Mouse (Mus musculus): ENCODE measurements around the gene Fcer1g. TPM values are rescaled to one million over a fixed set of nuclear protein-coding genes. Genes with fewer than 3 reads are reported as not detected.

Fcer1g gene
- polyA plus RNA-seq, 1 experiment from 2014 or later: 24.3 TPM

DNA sequence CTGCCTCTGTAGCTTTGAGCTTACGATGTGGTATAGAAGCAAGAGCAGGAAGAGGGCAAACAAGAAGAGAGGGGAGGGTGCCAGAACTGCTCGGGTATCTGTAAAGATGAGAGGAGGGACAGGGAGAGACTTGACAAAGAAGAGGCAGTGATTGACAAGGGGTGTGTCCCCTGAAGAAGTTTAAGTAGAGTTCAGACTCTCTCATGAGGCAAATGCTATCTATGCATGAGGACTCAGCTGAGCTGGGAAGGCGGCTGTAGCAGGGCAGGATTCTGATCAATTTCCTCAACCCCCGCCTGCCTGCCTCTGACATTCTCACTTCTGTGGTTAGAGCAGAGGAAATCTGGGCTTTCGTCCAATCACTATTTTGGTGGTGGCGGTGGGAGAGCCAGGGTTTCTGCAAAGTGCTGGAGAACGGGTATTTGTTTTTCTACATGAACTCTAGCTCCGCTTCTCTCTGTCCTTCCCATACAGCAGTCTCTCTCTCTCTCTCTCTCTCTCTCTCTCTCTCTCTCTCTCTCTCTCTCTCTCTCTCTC, 28.5 kb upstream of the Fcer1g start:
- peak; percentile 67 for ATAC-seq (ENCODE audit: low FRiP score, low read depth)
- WGBS: 13% methylated on average over 8 of the region's 8 CpGs
- no peak overlapping the region; the same call in 1 of the 2 replicates for H3K4me3 ChIP-seq
- H3K36me3 ChIP-seq: peaks cover 4% of the 10 kb centered on the region; the same call in 1 of the 2 replicates
- no peak overlapping the region for H3K27ac ChIP-seq
- H3K4me2 ChIP-seq (replicated peaks): peak overlapping the region; percentile 54
- H3K4me1 ChIP-seq: no peaks in the 10 kb centered on the region
- H3K27me3 ChIP-seq (replicated peaks): no peaks in the 10 kb centered on the region
- peak overlapping the region; percentile 13; the same call in 1 of the 2 replicates for H3K9ac ChIP-seq
- H3K9me3 ChIP-seq: no peaks in the 10 kb centered on the region

DNA sequence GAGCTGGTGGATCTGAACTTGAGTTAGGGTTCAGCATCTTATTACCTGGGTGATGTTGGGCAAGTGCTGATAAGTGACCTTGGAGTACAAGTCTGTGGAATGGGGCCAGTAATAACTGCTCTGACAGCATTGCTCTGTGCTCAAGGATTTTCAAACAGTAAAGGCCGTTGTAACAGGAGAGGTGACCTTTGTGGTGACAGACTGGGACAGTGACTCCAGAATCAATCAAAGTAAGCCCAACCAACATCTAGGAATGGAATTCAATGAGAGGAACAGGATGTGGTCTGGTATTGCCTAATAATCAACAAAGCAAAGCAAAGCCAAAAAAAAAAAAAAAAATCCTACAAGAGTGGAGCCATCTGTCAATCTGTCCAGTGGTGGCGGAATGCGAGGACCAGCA, 26.2 kb upstream of the Fcer1g start:
- Histone ChIP-seq H3K4me2 (replicated peaks) (no peak overlapping the region), H3K4me1 (no peaks in the 10 kb centered on the region), H3K4me3 (no peak overlapping the region), H3K27ac (no peak overlapping the region), H3K9me3 (no peaks in the 10 kb centered on the region), H3K27me3 (replicated peaks) (no peaks in the 10 kb centered on the region), H3K9ac (no peak overlapping the region), H3K36me3 (peaks cover 4% of the 10 kb centered on the region; the same call in 1 of the 2 replicates)
- WGBS: 76% methylated on average over 3 of the region's 3 CpGs
- no peak for ATAC-seq (ENCODE audit: low FRiP score, low read depth)

DNA sequence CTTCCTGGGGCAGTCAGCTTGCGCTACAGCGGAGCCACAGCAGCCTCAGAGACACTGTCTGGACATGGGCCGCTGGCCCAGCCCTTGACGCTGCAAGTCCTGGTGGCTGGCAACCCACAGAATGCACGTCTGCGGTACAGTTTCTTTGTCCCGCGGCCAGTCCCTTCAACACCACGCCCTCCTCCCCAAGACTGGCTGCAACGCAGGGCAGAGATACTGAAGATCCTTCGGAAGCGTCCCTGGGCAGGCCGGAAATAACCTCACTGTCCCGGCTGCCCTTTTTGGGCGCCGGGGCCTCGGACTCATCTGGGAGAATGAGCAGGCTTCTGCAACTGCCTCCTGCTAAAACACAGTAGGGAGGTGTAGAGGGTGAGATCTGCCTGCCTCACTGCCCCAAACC, 24.8 kb upstream of the Fcer1g start:
- Histone ChIP-seq H3K4me2 (replicated peaks) (no peak overlapping the region), H3K4me3 (no peak overlapping the region), H3K27me3 (replicated peaks) (no peaks in the 10 kb centered on the region), H3K4me1 (no peaks in the 10 kb centered on the region), H3K9me3 (no peaks in the 10 kb centered on the region), H3K27ac (no peak overlapping the region), H3K9ac (no peak overlapping the region), H3K36me3 (peaks cover 4% of the 10 kb centered on the region; the same call in 1 of the 2 replicates)
- 80% methylated on average over 17 of the region's 17 CpGs for WGBS
- ATAC-seq (ENCODE audit: low FRiP score, low read depth): no peak

DNA sequence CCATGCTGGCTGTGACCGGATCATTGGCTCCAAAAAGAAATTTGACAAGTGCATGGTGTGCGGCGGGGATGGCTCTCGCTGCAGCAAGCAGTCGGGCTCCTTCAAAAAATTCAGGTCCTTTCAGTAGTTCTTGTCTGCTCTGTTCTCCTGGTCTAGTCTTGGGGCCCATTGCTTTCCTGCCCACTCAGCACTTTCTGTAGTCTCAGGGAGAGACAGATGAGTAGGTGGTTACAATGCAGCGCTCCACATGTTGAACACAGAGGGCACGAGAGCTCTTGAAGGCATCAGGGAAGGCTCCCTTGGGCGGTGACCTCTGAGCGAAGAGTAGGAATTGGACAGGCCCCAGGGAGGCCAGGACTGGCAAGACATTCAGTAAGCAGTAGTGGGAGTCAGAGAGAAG, 23.6 kb upstream of the Fcer1g start:
- no peak for ATAC-seq (ENCODE audit: low FRiP score, low read depth)
- Histone ChIP-seq H3K9me3 (no peaks in the 10 kb centered on the region), H3K36me3 (peaks cover 4% of the 10 kb centered on the region; the same call in 1 of the 2 replicates), H3K4me3 (no peak overlapping the region), H3K9ac (no peak overlapping the region), H3K4me2 (replicated peaks) (no peak overlapping the region), H3K27me3 (replicated peaks) (no peaks in the 10 kb centered on the region), H3K27ac (no peak overlapping the region), H3K4me1 (no peaks in the 10 kb centered on the region)
- WGBS: 87% methylated on average over 9 of the region's 9 CpGs

DNA sequence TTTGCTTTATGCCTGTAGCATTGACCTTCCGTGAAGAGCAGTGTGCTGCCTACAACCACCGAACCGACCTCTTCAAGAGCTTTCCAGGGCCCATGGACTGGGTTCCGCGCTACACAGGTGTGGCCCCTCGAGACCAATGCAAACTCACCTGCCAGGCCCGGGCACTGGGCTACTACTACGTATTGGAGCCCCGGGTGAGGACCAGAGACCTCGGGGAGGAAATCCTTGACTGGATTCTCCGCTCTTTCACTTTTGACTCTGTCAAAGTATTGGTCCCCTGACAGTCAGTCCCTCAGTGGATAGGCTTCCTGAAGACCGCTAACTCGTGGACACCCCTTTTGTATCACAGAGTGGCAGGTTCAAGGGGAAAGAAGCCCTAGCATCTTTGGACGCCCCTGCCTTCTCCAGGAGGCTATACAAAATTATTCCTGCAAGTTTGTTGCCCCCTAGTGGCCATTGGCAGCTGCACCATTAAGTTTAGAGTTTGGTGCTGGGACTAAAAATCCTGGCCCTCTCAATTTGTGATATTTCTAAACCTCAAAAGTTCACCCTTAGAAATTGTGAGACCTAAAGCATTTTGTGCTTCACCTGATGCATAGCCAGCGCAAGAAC, 22.9 kb upstream of the Fcer1g start:
- no peaks in the 10 kb centered on the region for H3K9me3 ChIP-seq
- H3K36me3 ChIP-seq: peaks cover 4% of the 10 kb centered on the region; the same call in 1 of the 2 replicates
- ATAC-seq (ENCODE audit: low FRiP score, low read depth): 0 out of 2 replicates have a peak, but pooled peaks have one; percentile 39
- no peak overlapping the region for H3K4me3 ChIP-seq
- no peak overlapping the region for H3K4me2 ChIP-seq (replicated peaks)
- no peak overlapping the region for H3K9ac ChIP-seq
- H3K4me1 ChIP-seq: peaks cover 3% of the 10 kb centered on the region
- H3K27me3 ChIP-seq (replicated peaks): no peaks in the 10 kb centered on the region
- WGBS: 69% methylated on average over 15 of the region's 15 CpGs
- H3K27ac ChIP-seq: no peak overlapping the region

DNA sequence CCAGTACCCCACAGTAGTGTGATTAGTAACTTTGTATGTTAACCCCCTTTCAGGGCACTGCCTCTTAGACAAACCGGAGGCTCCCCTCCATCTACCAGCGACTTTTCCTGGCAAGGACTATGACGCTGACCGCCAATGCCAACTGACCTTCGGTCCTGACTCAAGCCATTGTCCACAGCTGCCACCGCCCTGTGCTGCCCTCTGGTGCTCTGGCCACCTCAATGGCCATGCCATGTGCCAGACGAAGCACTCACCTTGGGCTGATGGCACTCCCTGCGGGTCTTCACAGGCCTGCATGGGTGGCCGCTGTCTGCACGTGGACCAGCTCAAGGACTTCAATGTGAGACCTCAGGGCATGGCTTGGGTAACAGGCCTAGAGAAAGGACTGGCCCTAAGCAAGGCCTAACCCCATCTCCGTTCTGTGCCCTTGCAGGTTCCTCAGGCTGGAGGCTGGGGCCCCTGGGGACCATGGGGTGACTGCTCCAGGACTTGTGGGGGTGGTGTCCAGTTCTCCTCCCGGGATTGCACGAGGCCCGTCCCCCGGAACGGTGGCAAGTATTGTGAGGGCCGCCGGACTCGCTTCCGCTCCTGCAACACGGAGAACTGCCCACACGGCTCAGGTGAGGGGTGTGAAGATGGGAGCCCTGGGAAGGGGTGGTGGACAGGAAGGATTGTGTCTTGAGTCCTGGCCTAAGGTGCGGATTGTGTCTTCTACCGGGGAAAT, 22.1 kb upstream of the Fcer1g start:
- no peaks in the 10 kb centered on the region for H3K9me3 ChIP-seq
- 92% methylated on average over 24 of the region's 24 CpGs for WGBS
- H3K27me3 ChIP-seq (replicated peaks): no peaks in the 10 kb centered on the region
- H3K36me3 ChIP-seq: peaks cover 4% of the 10 kb centered on the region; the same call in 1 of the 2 replicates
- ATAC-seq (ENCODE audit: low FRiP score, low read depth): no peak
- no peak overlapping the region for H3K27ac ChIP-seq
- H3K9ac ChIP-seq: no peak overlapping the region
- no peak overlapping the region for H3K4me2 ChIP-seq (replicated peaks)
- peaks cover 11% of the 10 kb centered on the region for H3K4me1 ChIP-seq
- no peak overlapping the region for H3K4me3 ChIP-seq

DNA sequence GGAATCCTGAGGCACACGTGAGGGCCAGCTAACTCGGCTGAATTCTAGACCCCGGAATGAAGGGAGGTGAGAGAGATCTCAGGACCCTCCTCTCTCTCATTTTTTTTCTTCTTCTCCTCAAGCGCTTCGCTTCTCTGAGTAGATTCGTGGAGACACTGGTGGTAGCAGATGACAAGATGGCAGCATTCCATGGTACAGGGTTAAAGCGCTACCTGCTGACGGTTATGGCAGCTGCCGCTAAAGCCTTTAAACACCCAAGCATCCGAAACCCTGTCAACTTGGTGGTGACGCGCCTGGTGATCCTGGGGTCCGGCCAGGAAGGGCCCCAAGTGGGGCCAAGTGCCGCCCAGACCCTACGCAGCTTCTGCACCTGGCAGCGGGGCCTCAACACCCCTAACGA, 18.2 kb upstream of the Fcer1g start:
- Histone ChIP-seq H3K9ac (no peak overlapping the region), H3K27me3 (replicated peaks) (no peaks in the 10 kb centered on the region), H3K4me2 (replicated peaks) (peak overlapping the region; percentile 58), H3K4me1 (peaks cover 43% of the 10 kb centered on the region), H3K27ac (no peak overlapping the region), H3K36me3 (no peaks in the 10 kb centered on the region), H3K9me3 (no peaks in the 10 kb centered on the region), H3K4me3 (no peak overlapping the region)
- no peak for ATAC-seq (ENCODE audit: low FRiP score, low read depth)
- WGBS: 60% methylated on average over 17 of the region's 17 CpGs

DNA sequence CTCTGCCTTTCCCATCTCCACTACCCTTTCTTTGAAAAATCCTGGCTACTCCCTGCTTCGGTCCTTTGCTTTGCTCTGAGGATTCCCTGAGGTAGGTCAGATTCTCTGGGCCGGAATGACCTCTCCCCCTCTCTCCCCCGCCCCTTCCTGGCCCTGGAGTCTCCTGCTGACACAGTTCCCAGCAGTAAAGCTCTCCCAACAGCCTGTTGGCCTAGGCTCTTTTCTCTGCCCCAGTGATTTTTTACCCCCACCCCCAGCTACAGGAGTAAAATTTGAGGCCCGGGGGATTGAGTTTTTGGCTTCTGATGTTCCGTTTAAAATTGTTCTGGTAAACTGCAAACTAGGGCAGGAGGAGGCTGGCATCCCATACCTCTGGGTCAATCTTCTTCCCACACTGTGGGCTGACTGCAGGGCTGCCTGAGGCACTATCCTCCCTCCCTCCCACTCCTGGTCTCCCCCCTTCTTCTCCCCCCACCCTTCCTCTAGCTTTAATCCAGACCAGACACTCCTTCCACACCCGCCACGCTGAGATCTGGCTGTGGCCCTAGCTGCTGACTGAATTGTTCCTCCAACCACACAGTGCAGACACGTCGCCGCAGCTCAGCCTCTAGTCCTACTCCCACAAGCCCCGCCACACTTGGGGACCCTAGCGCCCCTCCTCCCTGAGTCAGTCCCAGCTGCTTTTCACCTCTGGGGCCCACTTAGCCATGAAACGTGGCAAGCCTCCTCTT, 17.6 kb upstream of the Fcer1g start:
- WGBS: 5% methylated on average over 13 of the region's 13 CpGs
- H3K4me3 ChIP-seq: peak overlapping the region; percentile 22; the same call in 1 of the 2 replicates
- ATAC-seq (ENCODE audit: low FRiP score, low read depth): no peak

DNA sequence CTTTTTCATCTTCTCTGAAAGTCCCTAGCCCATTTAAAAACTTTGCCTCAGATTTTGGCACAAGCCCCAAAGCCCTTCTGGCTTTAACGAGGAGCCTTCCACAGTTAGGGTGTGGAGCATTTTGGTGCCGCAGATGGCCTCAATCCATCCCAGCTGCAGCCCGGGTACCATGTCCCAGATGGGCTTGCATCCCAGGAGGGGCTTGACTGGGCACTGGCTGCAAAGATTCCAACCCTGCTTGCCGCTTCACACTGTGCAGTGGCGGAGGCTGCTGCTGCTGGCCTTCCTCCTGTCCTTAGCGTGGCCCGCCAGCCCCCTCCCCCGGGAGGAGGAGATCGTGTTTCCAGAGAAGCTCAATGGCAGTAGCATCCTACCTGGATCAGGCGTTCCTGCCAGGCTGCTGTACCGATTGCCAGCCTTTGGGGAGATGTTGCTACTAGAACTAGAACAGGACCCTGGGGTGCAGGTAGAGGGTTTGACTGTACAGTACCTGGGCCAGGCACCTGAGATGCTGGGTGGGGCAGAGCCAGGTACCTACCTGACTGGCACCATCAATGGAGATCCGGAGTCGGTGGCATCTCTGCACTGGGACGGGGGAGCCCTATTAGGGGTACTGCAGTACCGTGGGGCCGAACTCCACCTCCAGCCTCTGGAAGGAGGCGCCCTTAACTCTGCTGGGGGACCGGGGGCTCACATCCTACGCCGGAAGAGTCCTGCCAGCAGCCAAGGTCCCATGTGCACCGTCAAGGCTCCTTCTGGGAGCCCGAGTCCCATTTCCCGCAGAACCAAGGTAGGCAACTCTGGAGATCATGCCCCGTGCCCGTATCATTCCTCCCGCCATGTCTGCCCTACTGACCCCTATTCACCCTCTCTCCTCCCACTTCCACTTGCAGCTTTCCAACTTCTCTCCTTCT, 16.8 kb upstream of the Fcer1g start, which contains the start of gene Ndufs2:
TSS of gene Ndufs2 (minus strand) at position 709 of the 914 bp plus-strand sequence.
- no peaks in the 10 kb centered on the region for H3K9me3 ChIP-seq
- peak within 1 kb of the TSS; percentile 58 for H3K4me2 ChIP-seq (replicated peaks)
- no peaks in the 10 kb centered on the region for H3K36me3 ChIP-seq
- no peak within 1 kb of the TSS for H3K27ac ChIP-seq
- no peaks in the 10 kb centered on the region for H3K27me3 ChIP-seq (replicated peaks)
- H3K9ac ChIP-seq: peak within 1 kb of the TSS; percentile 9
- 0 out of 2 replicates have a peak, but pooled peaks have one; percentile 6 for ATAC-seq (ENCODE audit: low FRiP score, low read depth)
- 10% methylated on average over 26 of the region's 26 CpGs for WGBS
- peak within 1 kb of the TSS; percentile 22 for H3K4me3 ChIP-seq
- H3K4me1 ChIP-seq: peaks cover 49% of the 10 kb centered on the region

More for the DNA sequence above, 17.6 kb upstream of the Fcer1g start:
- Histone ChIP-seq H3K27ac (no peak overlapping the region), H3K9ac (peak overlapping the region; percentile 9; the same call in 1 of the 2 replicates), H3K4me2 (replicated peaks) (peak overlapping the region; percentile 58), H3K27me3 (replicated peaks) (no peaks in the 10 kb centered on the region), H3K36me3 (no peaks in the 10 kb centered on the region), H3K9me3 (no peaks in the 10 kb centered on the region), H3K4me1 (peaks cover 44% of the 10 kb centered on the region)

DNA sequence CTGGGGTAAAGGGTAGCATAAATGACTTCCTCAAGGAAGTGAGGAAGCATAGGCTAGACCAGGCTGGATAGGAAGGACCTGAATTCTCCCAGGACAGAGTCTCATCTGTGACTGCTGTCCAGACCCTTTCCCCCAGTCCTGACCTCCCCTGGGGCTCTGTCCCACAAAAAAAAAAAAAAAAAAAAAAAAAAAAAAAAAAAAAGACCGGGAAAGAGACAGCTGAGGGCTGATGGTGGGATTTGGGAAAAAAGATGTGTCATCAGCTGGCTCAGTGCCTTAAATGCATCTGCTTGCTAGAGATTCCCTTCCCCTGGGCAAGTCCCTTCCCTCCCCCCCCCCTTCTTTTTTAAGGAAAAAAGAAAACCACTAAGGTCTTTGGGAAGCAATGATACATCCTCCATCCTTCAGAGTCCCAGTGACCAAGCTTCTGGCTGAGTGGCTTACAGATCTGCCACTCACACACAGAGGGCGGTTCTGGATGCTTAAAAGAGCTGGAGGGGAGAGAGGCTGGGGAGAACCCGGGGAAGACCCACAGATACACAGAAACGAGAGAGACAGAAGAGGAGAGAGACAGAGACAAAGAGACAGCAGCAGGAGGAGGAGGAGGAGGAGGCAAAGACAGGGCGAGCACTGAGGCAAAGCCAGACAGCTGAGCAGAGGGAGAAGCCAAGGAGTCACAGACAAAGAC, 15.9 kb upstream of the Fcer1g start, which contains the start of gene Adamts4:
TSS of gene Adamts4 (plus strand) at position 509 of the 688 bp plus-strand sequence.
- Histone ChIP-seq H3K4me3 (peak within 1 kb of the TSS; percentile 22), H3K27ac (no peak within 1 kb of the TSS), H3K9me3 (no peaks in the 10 kb centered on the region), H3K36me3 (peaks cover 7% of the 10 kb centered on the region), H3K9ac (peak within 1 kb of the TSS; percentile 9; the same call in 1 of the 2 replicates), H3K4me1 (peaks cover 54% of the 10 kb centered on the region), H3K4me2 (replicated peaks) (peak within 1 kb of the TSS; percentile 58), H3K27me3 (replicated peaks) (no peaks in the 10 kb centered on the region)
- 22% methylated on average over 5 of the region's 5 CpGs for WGBS
- ATAC-seq (ENCODE audit: low FRiP score, low read depth): no peak
